Comparison of ENCODE assay signal across 12 mouse cellular contexts in the genomic region with DNA sequence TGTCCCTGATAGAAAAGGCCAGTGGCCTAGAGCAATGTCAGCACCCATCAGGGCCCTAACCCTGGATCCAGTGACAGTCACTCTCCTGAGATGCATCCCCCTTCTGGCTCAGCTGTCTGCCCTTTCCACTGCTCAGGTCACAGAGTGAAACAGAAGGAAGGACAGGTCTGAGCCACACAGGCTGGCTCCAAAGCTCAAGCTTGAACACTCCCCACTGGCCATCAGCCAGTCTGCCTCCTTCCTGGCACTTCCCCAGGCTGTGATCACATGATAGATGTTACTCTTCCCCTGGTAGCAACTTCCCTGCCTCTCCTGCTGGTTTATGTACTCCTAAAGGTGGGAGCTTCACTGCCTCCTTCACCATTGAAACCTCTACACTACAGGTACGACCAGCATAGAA.
A peak's percentile ranks its signal among the peaks of the same experiment; 100 is the strongest.
DNase-seq lines count a peak whose midpoint lies in the region; ATAC-seq and TF ChIP-seq lines count a peak whose summit lies in the region.
"Had no signal": no experiment of that assay in that cellular context is flagged by ENCODE, and none has a peak within 500 bp of the region (broad histone marks: within the 10 kb centered on the region; RNA-seq: fewer than 3 reads in every experiment).

No protein-coding gene starts in this region.

- peak; percentile 23 for DNase-seq in gastrocnemius, adult 18-20 months (ENCODE audit: low spot score)
- no peak for DNase-seq in gastrocnemius, postnatal 25 days
- peak; percentile 21 for DNase-seq in lung, postnatal 10 days
- no peak for DNase-seq in lung, postnatal 0 days (ENCODE audit: low spot score)
- peak; percentile 82 for DNase-seq in adrenal gland, postnatal 10 days
- DNase-seq in kidney, postnatal 36 days, result peak; percentile 90
- no peak for DNase-seq in retina, postnatal 1 day
- no peak for DNase-seq in embryo, embryonic 11 days

- no peak for TF ChIP-seq CTCF in lung, postnatal 0 days (IDR thresholded peaks at IDR 0.05)

- TF ChIP-seq EP300 in lung, postnatal 0 days (IDR thresholded peaks at IDR 0.05), result no peak

- no peaks in the 10 kb centered on the region for H3K9me3 ChIP-seq in lung, postnatal 0 days (ENCODE audit: low read length)
- H3K9me3 ChIP-seq: embryonic facial prominence, embryonic 10.5 days; forebrain, embryonic 15.5 days; liver, embryonic 15.5 days; midbrain, embryonic 12.5 days had no signal

- H3K27me3 ChIP-seq in lung, postnatal 0 days (replicated peaks; ENCODE audit: insufficient read depth, low read length), result no peaks in the 10 kb centered on the region

- ATAC-seq in lung, postnatal 0 days, result no peak
- ATAC-seq: forebrain, embryonic 15.5 days had no signal

- no peaks in the 10 kb centered on the region for H3K36me3 ChIP-seq in lung, postnatal 0 days (ENCODE audit: insufficient read depth, low read length)
- H3K36me3 ChIP-seq: embryonic facial prominence, embryonic 10.5 days; forebrain, embryonic 15.5 days; liver, embryonic 15.5 days; midbrain, embryonic 12.5 days had no signal

- WGBS in lung, postnatal 0 days, result 33% methylated on average over 1 of the region's 1 CpGs

- H3K4me2 ChIP-seq in lung, postnatal 0 days (replicated peaks; ENCODE audit: low read depth, low read length), result no peak overlapping the region
- H3K4me2 ChIP-seq: forebrain, embryonic 15.5 days; liver, embryonic 15.5 days; midbrain, embryonic 12.5 days had no signal

- H3K9ac ChIP-seq in lung, postnatal 0 days (replicated peaks; ENCODE audit: low read depth), result no peak overlapping the region
- H3K9ac ChIP-seq: forebrain, embryonic 15.5 days; liver, embryonic 15.5 days; midbrain, embryonic 12.5 days had no signal

- H3K4me1 ChIP-seq in lung, postnatal 0 days (ENCODE audit: insufficient read depth, low read depth, low read length), result no peaks in the 10 kb centered on the region
- H3K4me1 ChIP-seq: liver, embryonic 15.5 days had no signal

- no peak overlapping the region for H3K27ac ChIP-seq in lung, postnatal 0 days (ENCODE audit: low read length)
- H3K27ac ChIP-seq: embryonic facial prominence, embryonic 10.5 days; forebrain, embryonic 15.5 days; liver, embryonic 15.5 days; midbrain, embryonic 12.5 days had no signal

- H3K4me3 ChIP-seq in lung, postnatal 0 days (ENCODE audit: low read depth, low read length), result no peak overlapping the region
- H3K4me3 ChIP-seq: embryonic facial prominence, embryonic 10.5 days; forebrain, embryonic 15.5 days; liver, embryonic 15.5 days; midbrain, embryonic 12.5 days had no signal

Comparison
In these comparisons a context has a peak if more than half of its experiments do, and no peak if none do; other contexts are left out.
1. DNase-seq: peak in gastrocnemius, adult 18-20 months (single experiment), lung, postnatal 10 days (single experiment), adrenal gland, postnatal 10 days (single experiment) and kidney, postnatal 36 days (2 of 2); none in gastrocnemius, postnatal 25 days (single experiment), lung, postnatal 0 days (single experiment), retina, postnatal 1 day (single experiment) and embryo, embryonic 11 days (single experiment).